Mouse (Mus musculus) retina, embryonic 14.5 days (tissue): Measurements from ENCODE around the gene Usp1.
"Not testable (repeated sequence)": the region's sequence is repeated elsewhere in the genome, so short reads cannot be mapped to it uniquely, and the experiment has no call there.

ENCODE experiments used
- DNase-seq: peaks from one replicate; pipeline ENCODE4 v3.0.0-alpha.2; 2015; ENCODE audit warnings: low spot score

Usp1 gene

GRCm38 (mm10) chr4:98923568-98924070 lies at the start of gene Usp1:
Gene Usp1 (plus strand): TSS chr4:98923810.
- DNase-seq = peak; percentile 82

GRCm38 (mm10) chr4:98882706-98883105 lies 40.9 kb upstream of the Usp1 start:
- DNase-seq = no peak

GRCm38 (mm10) chr4:98886377-98886776 lies 37.2 kb upstream of the Usp1 start:
- DNase-seq = no peak

- peak; percentile 87 for DNase-seq
Measured at GRCm38 (mm10) chr4:98887148-98887547, 36.5 kb upstream of the Usp1 start.

- DNase-seq = no peak
Measured at GRCm38 (mm10) chr4:98910246-98910645, 13.4 kb upstream of the Usp1 start.

- no peak for DNase-seq
Measured at GRCm38 (mm10) chr4:98917724-98918123, 5.9 kb upstream of the Usp1 start.

- no peak for DNase-seq
Measured at GRCm38 (mm10) chr4:98918204-98918603, 5.4 kb upstream of the Usp1 start.

GRCm38 (mm10) chr4:98920896-98921295 lies 2.7 kb upstream of the Usp1 start:
- no peak for DNase-seq

GRCm38 (mm10) chr4:98922061-98922642 lies 1.5 kb upstream of the Usp1 start:
- no peak for DNase-seq

- DNase-seq = peak; percentile 98
Measured at GRCm38 (mm10) chr4:98922643-98923567, 705 bp upstream of the Usp1 start.

GRCm38 (mm10) chr4:98924071-98924905 lies 678 bp downstream of the Usp1 start:
- peak; percentile 51 for DNase-seq

GRCm38 (mm10) chr4:98924906-98925178 lies 1.2 kb downstream of the Usp1 start:
- no peak for DNase-seq

GRCm38 (mm10) chr4:98925250-98925781 lies 1.7 kb downstream of the Usp1 start:
- DNase-seq = no peak

- no peak for DNase-seq
Measured at GRCm38 (mm10) chr4:98936036-98936435, 12.4 kb downstream of the Usp1 start.

GRCm38 (mm10) chr4:98938210-98938609 lies 14.6 kb downstream of the Usp1 start:
- not testable (repeated sequence) for DNase-seq

- no peak for DNase-seq
Measured at GRCm38 (mm10) chr4:98950563-98950962, 27.0 kb downstream of the Usp1 start.

- DNase-seq = no peak
Measured at GRCm38 (mm10) chr4:98955986-98956385, 32.4 kb downstream of the Usp1 start.

- no peak for DNase-seq
Measured at GRCm38 (mm10) chr4:98960243-98960642, 36.6 kb downstream of the Usp1 start.

GRCm38 (mm10) chr4:98969946-98970345 lies 46.3 kb downstream of the Usp1 start:
- DNase-seq = no peak

- no peak for DNase-seq
Measured at GRCm38 (mm10) chr4:98975741-98976140, 52.1 kb downstream of the Usp1 start.

- DNase-seq = not testable (repeated sequence)
Measured at GRCm38 (mm10) chr4:98978288-98978687, 54.7 kb downstream of the Usp1 start.

GRCm38 (mm10) chr4:98978693-98979092 lies 55.1 kb downstream of the Usp1 start:
- no peak for DNase-seq
